In genomic region chr7:132810368-132810767, GRCm38 (mm10) we compare ENCODE assay signal across 8 mouse cellular contexts. TPM values are rescaled to one million over a fixed set of nuclear protein-coding genes. Genes with fewer than 3 reads are reported as not detected.
A peak's percentile ranks its signal among the peaks of the same experiment; 100 is the strongest.
DNase-seq lines count a peak whose midpoint lies in the region; ATAC-seq and TF ChIP-seq lines count a peak whose summit lies in the region.

No protein-coding gene starts in this region.

- TF ChIP-seq POLR2A in liver, adult 2 months (IDR thresholded peaks at IDR 0.05; ENCODE audit: extremely low read depth, insufficient read depth, low read length): no peak
- peak; percentile 42; the same call in 1 of the 2 replicates for TF ChIP-seq POLR2A in cortical plate, adult 2 months (IDR thresholded peaks at IDR 0.05; ENCODE audit: extremely low read depth, insufficient read depth, low read length)
- TF ChIP-seq POLR2A in heart, adult 2 months (IDR thresholded peaks at IDR 0.05; ENCODE audit: insufficient read depth, low read depth, low read length): no peak

- no peaks in the 10 kb centered on the region for H3K36me3 ChIP-seq in liver, adult 2 months (ENCODE audit: control insufficient read depth, insufficient read depth, low read length)
- peaks cover 15% of the 10 kb centered on the region for H3K36me3 ChIP-seq in heart, adult 2 months (ENCODE audit: control insufficient read depth, insufficient read depth, low read length)
- peaks cover 9% of the 10 kb centered on the region; the same call in 1 of the 2 replicates for H3K36me3 ChIP-seq in intestine, postnatal 0 days (ENCODE audit: control insufficient read depth, insufficient read depth)
- H3K36me3 ChIP-seq in liver, embryonic 11.5 days (ENCODE audit: control insufficient read depth, insufficient read depth, low read length): no peaks in the 10 kb centered on the region
- no peaks in the 10 kb centered on the region for H3K36me3 ChIP-seq in neural tube, embryonic 14.5 days (ENCODE audit: control insufficient read depth, insufficient read depth, low read length)

- DNase-seq in liver, adult 2 months (ENCODE audit: extremely low read depth, low read depth, low spot score): no peak
- DNase-seq in liver: no peak
- DNase-seq in heart, adult 2 months: peak; percentile 70 to 78
- no peak for DNase-seq in liver, embryonic 11.5 days (ENCODE audit: low spot score)
- DNase-seq in T-cell, adult 2 months (ENCODE audit: low spot score): no peak

- intact Hi-C loops in heart, adult 2 months (cut with DNase I): loop anchor here (1.0 to 2.0 kb wide), 2 partner anchors 24 to 75 kb away; no protein-coding TSS in a partner anchor

- no peak for TF ChIP-seq EP300 in heart, adult 2 months (IDR thresholded peaks at IDR 0.05; ENCODE audit: insufficient read depth, low read depth, low read length)

- 0 out of 2 replicates have a peak overlapping the region, but pooled peaks have one; percentile 15 for H3K9ac ChIP-seq in liver, adult 2 months (ENCODE audit: low read depth, low read length)
- 0 out of 2 replicates have a peak overlapping the region, but pooled peaks have one; percentile 41 for H3K9ac ChIP-seq in heart, adult 2 months (ENCODE audit: low read depth, low read length)
- peak overlapping the region; percentile 4; the same call in 1 of the 2 replicates for H3K9ac ChIP-seq in intestine, postnatal 0 days (ENCODE audit: low read depth, low read length)
- 0 out of 2 replicates have a peak overlapping the region, but pooled peaks have one; percentile 46 for H3K9ac ChIP-seq in liver, embryonic 11.5 days (ENCODE audit: low read depth, low read length)
- no peak overlapping the region for H3K9ac ChIP-seq in neural tube, embryonic 14.5 days (replicated peaks; ENCODE audit: low read depth, low read length)

- H3K4me1 ChIP-seq in liver, adult 2 months (ENCODE audit: control insufficient read depth, insufficient read depth, low read length): peaks cover 7% of the 10 kb centered on the region; the same call in 1 of the 2 replicates
- peaks cover 25% of the 10 kb centered on the region for H3K4me1 ChIP-seq in cortical plate, adult 2 months (ENCODE audit: control insufficient read depth, insufficient read depth, low read length)
- peaks cover 39% of the 10 kb centered on the region for H3K4me1 ChIP-seq in heart, adult 2 months (ENCODE audit: control insufficient read depth, insufficient read depth, low read length)
- H3K4me1 ChIP-seq in intestine, postnatal 0 days (replicated peaks; ENCODE audit: control insufficient read depth, insufficient read depth, low read length): peaks cover 40% of the 10 kb centered on the region
- peaks cover 56% of the 10 kb centered on the region for H3K4me1 ChIP-seq in liver, embryonic 11.5 days (replicated peaks; ENCODE audit: control insufficient read depth, insufficient read depth, low read length)
- peaks cover 25% of the 10 kb centered on the region for H3K4me1 ChIP-seq in neural tube, embryonic 14.5 days (ENCODE audit: control insufficient read depth, insufficient read depth, low read length)

- TF ChIP-seq CTCF in liver, adult 2 months (IDR thresholded peaks at IDR 0.05; ENCODE audit: low read depth, low read length): no peak
- no peak for TF ChIP-seq CTCF in cortical plate, adult 2 months (IDR thresholded peaks at IDR 0.05; ENCODE audit: extremely low read depth, insufficient read depth, low read length)
- no peak for TF ChIP-seq CTCF in heart, adult 2 months (IDR thresholded peaks at IDR 0.05)
- no peak for TF ChIP-seq CTCF in intestine, postnatal 0 days (IDR thresholded peaks at IDR 0.05; ENCODE audit: low read depth)

- H3K27ac ChIP-seq in liver, adult 2 months (replicated peaks; ENCODE audit: insufficient read depth, low read depth, low read length): no peak overlapping the region
- peak overlapping the region; percentile 69; the same call in 1 of the 2 replicates for H3K27ac ChIP-seq in cortical plate, adult 2 months (ENCODE audit: insufficient read depth, low read length)
- H3K27ac ChIP-seq in heart, adult 2 months: peak overlapping the region; percentile 97
- H3K27ac ChIP-seq in intestine, postnatal 0 days (ENCODE audit: low read depth, low read length): no peak overlapping the region
- H3K27ac ChIP-seq in liver, embryonic 11.5 days (ENCODE audit: low read depth, low read length): peak overlapping the region; percentile 58; the same call in 1 of the 2 replicates
- H3K27ac ChIP-seq in neural tube, embryonic 14.5 days (ENCODE audit: low read depth, low read length): 0 out of 2 replicates have a peak overlapping the region, but pooled peaks have one; percentile 18

- H3K4me2 ChIP-seq in intestine, postnatal 0 days (replicated peaks; ENCODE audit: low read depth): peak overlapping the region; percentile 92
- peak overlapping the region; percentile 95; the same call in 1 of the 2 replicates for H3K4me2 ChIP-seq in liver, embryonic 11.5 days
- peak overlapping the region; percentile 15; the same call in 1 of the 2 replicates for H3K4me2 ChIP-seq in neural tube, embryonic 14.5 days (ENCODE audit: low read depth, low read length)

- no peak overlapping the region for H3K4me3 ChIP-seq in liver, adult 2 months (ENCODE audit: insufficient read depth, low read depth, low read length)
- H3K4me3 ChIP-seq in cortical plate, adult 2 months (ENCODE audit: insufficient read depth, low read length): no peak overlapping the region; the same call in 1 of the 2 replicates
- peak overlapping the region; percentile 2 for H3K4me3 ChIP-seq in heart, adult 2 months
- H3K4me3 ChIP-seq in intestine, postnatal 0 days (ENCODE audit: low read depth, low read length): no peak overlapping the region
- no peak overlapping the region for H3K4me3 ChIP-seq in liver, embryonic 11.5 days (ENCODE audit: low read depth, low read length)
- no peak overlapping the region for H3K4me3 ChIP-seq in neural tube, embryonic 14.5 days (ENCODE audit: low read depth, low read length)

- no peak for ATAC-seq in intestine, postnatal 0 days
- ATAC-seq in liver, embryonic 11.5 days (replicated peaks; ENCODE audit: low FRiP score): no peak
- ATAC-seq in neural tube, embryonic 14.5 days (ENCODE audit: low read depth): peak; percentile 17; the same call in 1 of the 2 replicates

- H3K9me3 ChIP-seq in intestine, postnatal 0 days (ENCODE audit: control insufficient read depth): no peaks in the 10 kb centered on the region
- H3K9me3 ChIP-seq in liver, embryonic 11.5 days (ENCODE audit: control insufficient read depth, low read length): no peaks in the 10 kb centered on the region
- no peaks in the 10 kb centered on the region for H3K9me3 ChIP-seq in neural tube, embryonic 14.5 days (ENCODE audit: control insufficient read depth, low read length)

- H3K27me3 ChIP-seq in liver, adult 2 months (ENCODE audit: control insufficient read depth, insufficient read depth, low read length): no peaks in the 10 kb centered on the region
- no peaks in the 10 kb centered on the region for H3K27me3 ChIP-seq in heart, adult 2 months (ENCODE audit: control insufficient read depth, insufficient read depth, low read length)
- H3K27me3 ChIP-seq in intestine, postnatal 0 days (replicated peaks; ENCODE audit: control insufficient read depth, insufficient read depth, low read length): no peaks in the 10 kb centered on the region
- H3K27me3 ChIP-seq in liver, embryonic 11.5 days (replicated peaks; ENCODE audit: control insufficient read depth, insufficient read depth, low read length): no peaks in the 10 kb centered on the region
- H3K27me3 ChIP-seq in neural tube, embryonic 14.5 days (ENCODE audit: control insufficient read depth, insufficient read depth, low read length): no peaks in the 10 kb centered on the region

- 57% methylated on average over 6 of the region's 6 CpGs for WGBS in liver, adult 2 months
- WGBS in heart, adult 2 months: 19% methylated on average over 6 of the region's 6 CpGs
- 30% methylated on average over 6 of the region's 6 CpGs for WGBS in intestine, postnatal 0 days
- WGBS in liver, embryonic 11.5 days: 36% methylated on average over 6 of the region's 6 CpGs
- WGBS in neural tube, embryonic 14.5 days: 11% methylated on average over 6 of the region's 6 CpGs

- H3K79me2 ChIP-seq in liver, adult 2 months (ENCODE audit: control insufficient read depth, insufficient read depth, low read length): peaks cover 14% of the 10 kb centered on the region; the same call in 1 of the 2 replicates
- H3K79me2 ChIP-seq in heart, adult 2 months (replicated peaks; ENCODE audit: control insufficient read depth, insufficient read depth, low read length): peaks cover 5% of the 10 kb centered on the region; the same call in 1 of the 2 replicates

RNA-seq across cellular contexts. Expression of gene Fam53b, which starts 3.3 kb away (rescaled TPM):
- total RNA-seq in liver, adult 2 months (2014; rRNA removed): 4.3 and 7.6 TPM in 2 replicates
- 9.1 and 9.9 TPM in 2 replicates for polyA plus RNA-seq in liver, adult 2 months (2012; rRNA removed)
- 21.4 and 21.9 TPM in 2 replicates for polyA plus RNA-seq in cortical plate, adult 2 months (2012; rRNA removed)
- total RNA-seq in heart, adult 2 months (2021): 10 to 100 TPM; 22.0 to 26.9 TPM
- polyA plus RNA-seq in heart, adult 2 months (2012; rRNA removed): 22.5 and 25.7 TPM in 2 replicates
- polyA plus RNA-seq in intestine, postnatal 0 days (2015; fragmentation: Nextera tagmentation; extraction: Ambion mirVana): 13.5 and 17.3 TPM in 2 replicates
- 20.1 and 20.4 TPM in 2 replicates for polyA plus RNA-seq in liver, embryonic 11.5 days (2014; fragmentation: Nextera tagmentation; extraction: Ambion mirVana)
- polyA plus RNA-seq in neural tube, embryonic 14.5 days (2014; fragmentation: Nextera tagmentation; extraction: Ambion mirVana): 11.8 and 13.7 TPM in 2 replicates

RNA-seq across cellular contexts. Expression of gene Eef1akmt2, which starts 42.1 kb away (rescaled TPM):
- 16.4 and 21.8 TPM in 2 replicates for total RNA-seq in liver, adult 2 months (2014; rRNA removed)
- polyA plus RNA-seq in liver, adult 2 months (2012; rRNA removed): 3.4 and 5.4 TPM in 2 replicates
- 34.7 and 36.9 TPM in 2 replicates for polyA plus RNA-seq in cortical plate, adult 2 months (2012; rRNA removed)
- 1 to 10 TPM; 7.7 TPM for total RNA-seq in heart, adult 2 months (2021)
- 5.2 and 6.0 TPM in 2 replicates for polyA plus RNA-seq in heart, adult 2 months (2012; rRNA removed)
- 34.3 and 37.8 TPM in 2 replicates for polyA plus RNA-seq in intestine, postnatal 0 days (2015; fragmentation: Nextera tagmentation; extraction: Ambion mirVana)
- polyA plus RNA-seq in liver, embryonic 11.5 days (2014; fragmentation: Nextera tagmentation; extraction: Ambion mirVana): 50.4 and 54.0 TPM in 2 replicates
- polyA plus RNA-seq in neural tube, embryonic 14.5 days (2014; fragmentation: Nextera tagmentation; extraction: Ambion mirVana): 83.0 and 97.5 TPM in 2 replicates

RNA-seq across cellular contexts. Expression of gene Abraxas2, which starts 48.7 kb away (rescaled TPM):
- total RNA-seq in liver, adult 2 months (2014; rRNA removed): 23.7 and 26.0 TPM in 2 replicates
- polyA plus RNA-seq in liver, adult 2 months (2012; rRNA removed): 7.9 and 8.5 TPM in 2 replicates
- 24.0 and 25.1 TPM in 2 replicates for polyA plus RNA-seq in cortical plate, adult 2 months (2012; rRNA removed)
- total RNA-seq in heart, adult 2 months (2021): 10 to 100 TPM; 20.3 to 21.3 TPM
- 9.8 and 15.9 TPM in 2 replicates for polyA plus RNA-seq in heart, adult 2 months (2012; rRNA removed)
- 26.0 and 27.1 TPM in 2 replicates for polyA plus RNA-seq in intestine, postnatal 0 days (2015; fragmentation: Nextera tagmentation; extraction: Ambion mirVana)
- polyA plus RNA-seq in liver, embryonic 11.5 days (2014; fragmentation: Nextera tagmentation; extraction: Ambion mirVana): 26.9 and 28.5 TPM in 2 replicates
- polyA plus RNA-seq in neural tube, embryonic 14.5 days (2014; fragmentation: Nextera tagmentation; extraction: Ambion mirVana): 42.2 and 44.1 TPM in 2 replicates

Comparison
In these comparisons a context has a peak if more than half of its experiments do, and no peak if none do; other contexts are left out.
1. H3K27ac ChIP-seq: peak in cortical plate, adult 2 months (single experiment), heart, adult 2 months (single experiment), liver, embryonic 11.5 days (single experiment) and neural tube, embryonic 14.5 days (single experiment); none in liver, adult 2 months (single experiment) and intestine, postnatal 0 days (single experiment).
2. DNase-seq: peak in heart, adult 2 months (2 of 2); none in liver, adult 2 months (single experiment), liver (single experiment), liver, embryonic 11.5 days (single experiment) and T-cell, adult 2 months (single experiment).
3. H3K4me2 ChIP-seq: peak in every context shown above with its lines; median percentile 95 in liver, embryonic 11.5 days; 92 in intestine, postnatal 0 days; 15 in neural tube, embryonic 14.5 days.